Mouse (Mus musculus) liver, embryonic 14.5 days (tissue): Measurements from ENCODE around the gene Ppp1r9b. TPM values are rescaled to one million over a fixed set of nuclear protein-coding genes. Genes with fewer than 3 reads are reported as not detected.

Experiments used
- ATAC-seq: fragments of 200-750 bp; cut with Nextera tagmentation; 2 replicates; pipeline ENCODE4 v1.8.0; 2017; ENCODE audit warnings: moderate number of reproducible peaks, mild to moderate bottlenecking, moderate library complexity; ENCODE audit not compliant: insufficient read depth
- DNase-seq, 3 experiments: peaks; one replicate each; pipeline ENCODE4 v3.0.0-alpha.2; 2012 to 2013; ENCODE audit warnings: low read depth in 3 of 3, low spot score in 3 of 3
- H3K27ac ChIP-seq: fragments of 300-500 bp; sonication (generic); 2 replicates; pipeline ENCODE4 v1.5.1; 2014; ENCODE audit warnings: moderate library complexity, mild to moderate bottlenecking, control low read depth, inconsistent platforms
- H3K27me3 ChIP-seq: fragments of 300-500 bp; sonication (generic); 2 replicates; pipeline ENCODE4 v1.6.1; 2014; ENCODE audit warnings: mild to moderate bottlenecking, low read length, moderate library complexity; ENCODE audit not compliant: control insufficient read depth, insufficient read depth
- H3K36me3 ChIP-seq: fragments of 300-500 bp; sonication (generic); replicated peaks from 2 replicates; pipeline ENCODE4 v1.6.1; 2014; ENCODE audit warnings: low read depth; ENCODE audit not compliant: control insufficient read depth, insufficient read depth
- H3K4me1 ChIP-seq, 2 experiments: fragments of 200-500 bp in 1 of 2; fragments of 300-500 bp in 1 of 2; sonication (generic) in 1 of 2; replicated peaks; 2 replicates each; pipeline ENCODE4 v1.6.1; 2012 to 2014; ENCODE audit warnings: antibody characterized with exemption in 1 of 2, inconsistent platforms in 1 of 2, low read length in 1 of 2; ENCODE audit not compliant: control insufficient read depth in 2 of 2, insufficient read depth in 2 of 2
- H3K4me2 ChIP-seq: fragments of 300-500 bp; sonication (generic); 2 replicates; pipeline ENCODE4 v1.6.1; 2014; ENCODE audit warnings: low read depth, mild to moderate bottlenecking, control low read depth, moderate library complexity
- H3K4me3 ChIP-seq, 2 experiments: fragments of 200-500 bp in 1 of 2; fragments of 300-500 bp in 1 of 2; sonication (generic) in 1 of 2; 2 replicates each; pipeline ENCODE4 v1.5.1; 2012 to 2014; ENCODE audit warnings: low read depth in 2 of 2, low read length in 2 of 2, mild to moderate bottlenecking in 2 of 2, control low read depth in 1 of 2, inconsistent platforms in 1 of 2, moderate library complexity in 1 of 2; ENCODE audit not compliant: insufficient read depth in 1 of 2
- H3K9ac ChIP-seq: fragments of 300-500 bp; sonication (generic); replicated peaks from 2 replicates; pipeline ENCODE4 v1.6.1; 2014; ENCODE audit warnings: mild to moderate bottlenecking, control low read depth, moderate library complexity
- H3K9me3 ChIP-seq: fragments of 300-500 bp; sonication (generic); 2 replicates; pipeline ENCODE4 v1.6.1; 2016; ENCODE audit warnings: low read length, mixed read lengths; ENCODE audit not compliant: control insufficient read depth
- CTCF ChIP-seq: IDR thresholded peaks from 2 replicates; pipeline ENCODE4 v1.5.1; 2016; ENCODE audit warnings: antibody characterized with exemption, low read depth, control low read depth
- EP300 ChIP-seq: IDR thresholded peaks from 2 replicates; pipeline ENCODE4 v1.6.1; 2016; ENCODE audit warnings: antibody characterized with exemption, low read depth
- WGBS: fragments of 180-500 bp; shearing (Covaris S2); extraction: QIAGEN DNeasy Blood & Tissue Kit; methylation state at CpG from one replicate; pipeline ENCODE4 v1.1.7; 2014; ENCODE audit not compliant: insufficient replicate concordance; 5-methylcytosine and 5-hydroxymethylcytosine counted together
- polyA plus RNA-seq, 2 experiments: library from polyadenylated mRNA; depleted of rRNA in 1 of 2; stranded (reverse) in 1 of 2; unstranded in 1 of 2; fragments of >200 nt; fragmentation: Nextera tagmentation in 1 of 2; extraction: Ambion mirVana in 1 of 2; gene quantifications; 2 replicates each; pipeline versions ENCODE4 v1.2.1 to v1.2.3; 2012 to 2014

Gene Ppp1r9b
- polyA plus RNA-seq, 2 experiments = 8.8 to 14.9 TPM

DNA sequence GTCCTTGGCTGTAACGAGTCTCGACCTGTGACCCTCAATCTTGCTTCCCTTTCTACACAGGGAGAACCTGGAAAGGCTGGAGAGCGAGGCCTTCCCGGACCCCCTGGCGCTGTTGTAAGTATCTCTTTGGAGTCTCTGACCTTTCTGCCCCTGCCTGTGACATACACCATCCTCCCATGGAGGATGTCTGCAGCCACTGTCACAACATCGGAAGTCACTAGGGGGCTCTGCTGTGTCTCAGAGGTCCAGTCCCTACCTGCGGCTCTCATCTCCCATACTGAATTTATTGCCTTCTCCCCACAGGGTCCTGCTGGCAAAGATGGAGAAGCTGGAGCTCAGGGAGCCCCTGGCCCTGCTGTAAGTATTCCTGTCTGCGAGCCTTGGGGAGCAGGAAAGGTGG, 46.5 kb upstream of the Ppp1r9b start:
- ATAC-seq = no peak
- Histone ChIP-seq H3K36me3 (no peaks in the 10 kb centered on the region), H3K9ac (no peak overlapping the region), H3K4me1 (no peaks in the 10 kb centered on the region), H3K9me3 (no peaks in the 10 kb centered on the region), H3K27ac (no peak overlapping the region), H3K27me3 (no peaks in the 10 kb centered on the region; the same call in 1 of the 2 replicates), H3K4me2 (no peak overlapping the region), H3K4me3 (no peak overlapping the region)
- DNase-seq = no peak
- no peak for TF ChIP-seq EP300
- TF ChIP-seq CTCF = peak; percentile 20; the same call in 1 of the 2 replicates
- 17% methylated on average over 8 of the region's 8 CpGs for WGBS

- no peak for ATAC-seq
- TF ChIP-seq CTCF (no peak), EP300 (no peak)
- no peak overlapping the region for H3K4me3 ChIP-seq
- H3K4me2 ChIP-seq = no peak overlapping the region
- H3K36me3 ChIP-seq = no peaks in the 10 kb centered on the region
- H3K9me3 ChIP-seq = no peaks in the 10 kb centered on the region
- H3K27ac ChIP-seq = no peak overlapping the region
- H3K27me3 ChIP-seq = no peaks in the 10 kb centered on the region; the same call in 1 of the 2 replicates
- 52% methylated on average over 12 of the region's 12 CpGs for WGBS
- H3K9ac ChIP-seq = no peak overlapping the region
- H3K4me1 ChIP-seq = no peaks in the 10 kb centered on the region
- no peak for DNase-seq
Observed at GRCm38 (mm10) chr11:94945236-94945635, 45.6 kb upstream of the Ppp1r9b start.

GRCm38 (mm10) chr11:94952169-94952568, 38.7 kb upstream of the Ppp1r9b start:
- Histone ChIP-seq H3K4me2 (no peak overlapping the region), H3K27ac (no peak overlapping the region), H3K4me1 (no peaks in the 10 kb centered on the region), H3K36me3 (no peaks in the 10 kb centered on the region), H3K27me3 (no peaks in the 10 kb centered on the region), H3K9me3 (no peaks in the 10 kb centered on the region), H3K9ac (no peak overlapping the region), H3K4me3 (no peak overlapping the region)
- ATAC-seq (no peak), DNase-seq (no peak)
- WGBS = 15% methylated on average over 6 of the region's 6 CpGs
- TF ChIP-seq CTCF = no peak
- no peak for TF ChIP-seq EP300

GRCm38 (mm10) chr11:94955103-94955502, 35.7 kb upstream of the Ppp1r9b start:
- no peak overlapping the region for H3K9ac ChIP-seq
- WGBS = 62% methylated on average over 9 of the region's 9 CpGs
- no peak for ATAC-seq
- no peak overlapping the region for H3K4me3 ChIP-seq
- H3K27me3 ChIP-seq = no peaks in the 10 kb centered on the region
- H3K36me3 ChIP-seq = no peaks in the 10 kb centered on the region
- no peak for DNase-seq
- no peak overlapping the region for H3K27ac ChIP-seq
- H3K4me2 ChIP-seq = no peak overlapping the region
- H3K9me3 ChIP-seq = no peaks in the 10 kb centered on the region
- no peak for TF ChIP-seq EP300
- TF ChIP-seq CTCF = no peak
- 0 out of 4 replicates have a peak, but pooled peaks cover 0 to 2% of the 10 kb centered on the region in 2 experiments for H3K4me1 ChIP-seq

DNA sequence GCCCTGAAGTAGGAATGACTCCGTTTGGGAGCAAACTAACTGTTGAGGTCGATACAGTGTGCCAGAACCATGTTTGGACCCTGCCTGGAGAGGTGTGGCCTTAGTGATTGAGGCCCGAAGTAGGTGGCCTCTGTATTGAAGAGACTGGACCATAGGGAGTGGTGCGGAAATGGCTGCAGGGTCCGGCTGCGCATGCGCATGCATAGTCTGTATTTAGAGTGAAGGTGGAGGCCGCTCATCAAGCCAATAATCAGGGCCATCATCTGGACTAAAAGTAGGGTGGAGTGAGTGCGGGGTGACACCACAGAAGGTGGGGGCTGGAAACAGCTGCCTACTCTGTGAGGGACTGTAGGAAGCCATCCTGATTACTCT, 33.2 kb upstream of the Ppp1r9b start:
- no peak for ATAC-seq
- 61% methylated on average over 9 of the region's 9 CpGs for WGBS
- H3K9ac ChIP-seq = no peak overlapping the region

More for the DNA sequence above, 33.2 kb upstream of the Ppp1r9b start:
- Histone ChIP-seq H3K36me3 (no peaks in the 10 kb centered on the region), H3K27me3 (no peaks in the 10 kb centered on the region), H3K27ac (no peak overlapping the region), H3K4me3 (no peak overlapping the region), H3K4me2 (no peak overlapping the region), H3K9me3 (no peaks in the 10 kb centered on the region), H3K4me1 (0 out of 4 replicates have a peak, but pooled peaks cover 0 to 2% of the 10 kb centered on the region in 2 experiments)
- TF ChIP-seq CTCF = no peak
- TF ChIP-seq EP300 = no peak
- no peak for DNase-seq
